Mouse (Mus musculus) forebrain, embryonic 16.5 days (tissue): ENCODE data around the gene Acacb. TPM values are rescaled to one million over a fixed set of nuclear protein-coding genes. Genes with fewer than 3 reads are reported as not detected.

ENCODE experiments used
- ATAC-seq: fragments of 200-750 bp; cut with Nextera tagmentation; 2 replicates; pipeline ENCODE4 v1.8.0; 2017; ENCODE audit warnings: mild to moderate bottlenecking, moderate library complexity
- H3K27ac ChIP-seq: fragments of 300-500 bp; sonication (generic); 2 replicates; pipeline ENCODE4 v1.5.1; 2014; ENCODE audit warnings: low read length, control low read depth
- H3K27me3 ChIP-seq: fragments of 300-500 bp; sonication (generic); replicated peaks from 2 replicates; pipeline ENCODE4 v1.6.1; 2014; ENCODE audit warnings: low read length; ENCODE audit not compliant: control insufficient read depth, insufficient read depth
- H3K36me3 ChIP-seq: fragments of 300-500 bp; sonication (generic); 2 replicates; pipeline ENCODE4 v1.6.1; 2014; ENCODE audit not compliant: control insufficient read depth, insufficient read depth
- H3K4me1 ChIP-seq: fragments of 300-500 bp; sonication (generic); replicated peaks from 2 replicates; pipeline ENCODE4 v1.6.1; 2014; ENCODE audit warnings: low read length; ENCODE audit not compliant: control insufficient read depth, insufficient read depth
- H3K4me2 ChIP-seq: fragments of 300-500 bp; sonication (generic); 2 replicates; pipeline ENCODE4 v1.6.1; 2014; ENCODE audit warnings: mild to moderate bottlenecking, low read length, control low read depth
- H3K4me3 ChIP-seq: fragments of 300-500 bp; sonication (generic); replicated peaks from 2 replicates; pipeline ENCODE4 v1.5.1; 2014; ENCODE audit warnings: mild to moderate bottlenecking, low read length, control low read depth
- H3K9ac ChIP-seq: fragments of 300-500 bp; sonication (generic); replicated peaks from 2 replicates; pipeline ENCODE4 v1.6.1; 2014; ENCODE audit warnings: low read depth, low read length, control low read depth
- H3K9me3 ChIP-seq: fragments of 300-500 bp; sonication (generic); 2 replicates; pipeline ENCODE4 v1.6.1; 2016; ENCODE audit warnings: low read length; ENCODE audit not compliant: control insufficient read depth
- WGBS: fragments of 180-500 bp; shearing (Covaris S2); extraction: QIAGEN DNeasy Blood & Tissue Kit; methylation state at CpG from one replicate; pipeline ENCODE4 v1.1.7; 2014; 5-methylcytosine and 5-hydroxymethylcytosine counted together
- polyA plus RNA-seq: library from polyadenylated mRNA; unstranded; fragments of >200 nt; fragmentation: Nextera tagmentation; extraction: Ambion mirVana; gene quantifications from 2 replicates; pipeline ENCODE4 v1.2.1, GENCODE M21; 2015

Gene Acacb
- polyA plus RNA-seq, 1 experiment from 2014 or later, result 2.9 TPM

DNA sequence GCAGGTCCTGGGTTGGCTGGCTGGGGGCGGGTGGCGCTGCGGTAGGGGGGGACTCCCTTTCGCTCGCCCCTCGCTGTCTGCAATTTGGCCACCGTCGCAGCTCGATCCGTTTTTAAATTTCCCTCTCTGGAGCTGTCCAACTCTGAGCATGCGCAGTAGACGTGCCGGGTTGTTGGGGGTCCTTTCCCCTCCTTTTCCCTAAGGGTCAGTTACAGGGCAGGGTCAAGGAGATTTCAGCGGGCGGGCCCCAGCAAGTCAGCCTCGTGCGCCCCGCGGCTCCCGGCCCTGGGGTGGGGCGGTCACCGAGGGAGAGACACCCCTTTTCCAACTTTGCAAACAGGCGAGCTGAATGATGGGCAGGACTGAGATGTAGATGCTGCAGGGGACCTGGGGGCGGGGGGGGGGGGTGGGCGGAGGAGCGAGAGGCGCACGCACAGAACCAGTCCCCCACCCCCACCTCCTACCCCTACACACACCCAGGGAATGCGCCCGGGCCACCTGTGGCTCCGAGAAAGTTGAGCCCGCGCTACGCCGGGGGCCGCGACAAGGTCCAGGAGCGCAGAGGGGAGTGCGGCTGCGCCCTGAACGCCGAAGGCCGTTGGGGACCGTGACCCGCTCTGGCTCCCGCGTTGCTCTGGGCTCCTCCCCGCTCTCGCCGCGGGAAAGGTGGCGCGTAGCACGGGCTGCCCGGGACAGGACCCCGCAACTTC lies 127.5 kb downstream of the Acacb start, which contains the start of gene Foxn4:
Foxn4 (minus strand) TSS at position 115 of the 710 bp plus-strand sequence.
- Histone ChIP-seq H3K36me3 (no peaks in the 10 kb centered on the region), H3K27ac (no peak within 1 kb of the TSS), H3K9me3 (no peaks in the 10 kb centered on the region), H3K4me2 (peak within 1 kb of the TSS; percentile 70), H3K9ac (no peak within 1 kb of the TSS), H3K4me1 (peaks cover 14% of the 10 kb centered on the region), H3K4me3 (peak within 1 kb of the TSS; percentile 45), H3K27me3 (peaks cover 76% of the 10 kb centered on the region)
- under 1% methylated on average over 49 of the region's 56 CpGs for WGBS
- ATAC-seq, result no peak

DNA sequence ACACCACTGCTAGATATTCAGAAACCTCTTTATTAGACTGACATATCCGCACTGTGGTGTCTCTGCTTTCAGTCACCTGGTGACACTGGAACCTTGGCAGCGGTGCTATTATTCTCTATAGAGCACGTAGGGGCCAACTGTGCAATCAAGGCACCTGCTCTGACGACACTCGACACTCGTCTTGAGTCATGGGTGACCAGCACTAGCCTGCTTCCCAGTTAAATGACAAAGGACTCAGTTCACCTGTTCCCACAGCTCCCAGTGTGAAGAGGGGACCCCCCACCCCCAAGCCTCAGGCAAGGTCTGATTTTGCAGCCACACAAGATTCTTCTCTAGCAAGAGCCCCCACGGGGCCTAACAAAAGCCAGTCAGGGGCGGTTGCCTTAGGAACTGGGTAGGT lies 129.0 kb downstream of the Acacb start:
- Histone ChIP-seq H3K4me2 (no peak overlapping the region), H3K4me1 (peaks cover 18% of the 10 kb centered on the region), H3K36me3 (no peaks in the 10 kb centered on the region), H3K9ac (no peak overlapping the region), H3K27me3 (peaks cover 69% of the 10 kb centered on the region), H3K9me3 (no peaks in the 10 kb centered on the region), H3K4me3 (no peak overlapping the region), H3K27ac (no peak overlapping the region)
- 6% methylated on average over 8 of the region's 8 CpGs for WGBS
- ATAC-seq, result no peak

DNA sequence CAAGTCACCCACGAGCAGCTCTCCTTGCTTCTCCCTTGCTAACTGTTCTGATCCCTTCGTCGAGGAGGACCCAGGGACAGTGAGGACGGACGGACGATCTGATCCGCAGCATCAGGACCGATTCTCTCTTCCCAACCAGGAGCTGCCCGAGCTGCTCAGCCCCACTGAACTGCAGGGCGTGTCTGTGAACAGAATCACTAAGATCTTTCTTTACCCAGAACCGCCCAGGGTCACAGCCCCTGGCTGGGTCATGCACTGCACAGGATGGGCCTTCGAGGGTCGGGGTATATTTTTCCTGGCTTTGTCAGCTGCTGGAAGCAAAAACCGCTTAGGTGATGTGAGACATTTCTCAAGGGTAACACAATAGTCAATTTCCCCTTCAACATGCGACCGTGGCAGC lies 129.7 kb downstream of the Acacb start:
- H3K4me1 ChIP-seq, result peaks cover 18% of the 10 kb centered on the region
- H3K27me3 ChIP-seq, result peaks cover 65% of the 10 kb centered on the region
- no peaks in the 10 kb centered on the region for H3K36me3 ChIP-seq
- no peak overlapping the region for H3K9ac ChIP-seq
- no peak for ATAC-seq
- H3K9me3 ChIP-seq, result no peaks in the 10 kb centered on the region
- H3K4me3 ChIP-seq, result no peak overlapping the region
- WGBS, result 13% methylated on average over 16 of the region's 16 CpGs
- no peak overlapping the region for H3K27ac ChIP-seq
- H3K4me2 ChIP-seq, result no peak overlapping the region

DNA sequence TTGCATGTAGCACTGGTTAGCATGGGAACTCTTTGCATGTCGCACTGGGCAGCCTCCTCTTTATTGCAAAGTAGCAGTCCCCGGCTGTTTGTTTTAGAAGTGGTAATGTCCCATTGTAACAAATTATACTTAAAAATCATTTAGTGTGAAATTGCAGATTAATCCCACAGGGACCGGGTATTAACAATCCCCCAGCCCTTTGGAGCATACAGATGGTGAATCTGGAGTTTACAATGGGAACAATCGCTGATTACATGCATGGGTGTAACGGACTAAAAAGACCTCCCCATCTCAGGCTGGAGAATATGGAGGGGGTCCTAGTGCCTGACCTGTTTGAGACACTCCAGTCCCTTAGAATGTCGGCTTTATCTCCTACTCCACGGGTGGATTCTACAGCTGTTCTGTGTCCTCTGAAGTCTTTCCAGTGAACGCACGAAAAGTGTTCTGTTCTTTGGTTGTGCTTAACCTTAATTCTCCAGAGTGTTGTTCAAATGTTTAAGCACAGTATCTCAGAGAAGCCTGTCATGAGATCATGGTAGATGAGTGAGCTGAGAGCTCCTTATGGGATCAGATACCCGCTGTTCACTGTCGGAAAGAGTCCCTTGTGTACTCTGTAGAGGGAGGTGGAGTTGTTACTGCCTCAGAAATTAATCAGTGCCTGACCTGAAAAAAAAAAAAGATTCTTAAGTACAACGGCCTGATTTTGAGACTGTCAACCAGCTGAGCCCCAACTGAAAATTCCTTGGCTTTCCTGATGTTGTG lies 133.2 kb downstream of the Acacb start:
- 16% methylated on average over 12 of the region's 12 CpGs for WGBS
- Histone ChIP-seq H3K4me2 (peak overlapping the region; percentile 23; the same call in 1 of the 2 replicates), H3K27me3 (peaks cover 38% of the 10 kb centered on the region)

DNA sequence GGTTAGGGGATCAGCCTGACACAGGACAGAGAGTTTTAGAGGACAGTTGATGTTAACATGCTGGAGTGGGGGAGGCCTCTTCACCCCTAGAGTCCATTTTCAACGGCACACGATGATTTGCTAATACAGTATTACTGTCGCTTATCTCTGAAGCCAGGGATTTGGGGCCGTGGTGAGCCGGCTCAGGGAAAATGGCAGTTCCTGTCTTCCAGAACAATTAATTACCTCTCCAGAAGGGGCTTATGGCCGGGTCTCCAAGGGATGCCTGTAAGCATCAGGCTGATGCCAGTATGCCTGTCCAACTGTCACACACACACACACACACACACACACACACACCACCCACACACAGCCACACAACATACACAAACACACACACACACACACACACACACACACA lies 136.0 kb downstream of the Acacb start:
- H3K27me3 ChIP-seq, result peaks cover 12% of the 10 kb centered on the region; the same call in 1 of the 2 replicates
- 58% methylated on average over 6 of the region's 6 CpGs for WGBS
- H3K4me2 ChIP-seq, result no peak overlapping the region
- H3K9me3 ChIP-seq, result no peaks in the 10 kb centered on the region
- no peak overlapping the region for H3K27ac ChIP-seq
- no peak for ATAC-seq
- H3K9ac ChIP-seq, result no peak overlapping the region
- no peaks in the 10 kb centered on the region for H3K36me3 ChIP-seq
- H3K4me3 ChIP-seq, result no peak overlapping the region
- H3K4me1 ChIP-seq, result peaks cover 8% of the 10 kb centered on the region; the same call in 1 of the 2 replicates

More for the DNA sequence above, 133.2 kb downstream of the Acacb start:
- peaks cover 5% of the 10 kb centered on the region; the same call in 1 of the 2 replicates for H3K4me1 ChIP-seq
- no peak overlapping the region for H3K4me3 ChIP-seq
- no peak; the same call in 1 of the 2 replicates for ATAC-seq
- no peaks in the 10 kb centered on the region for H3K9me3 ChIP-seq
- no peak overlapping the region; the same call in 1 of the 2 replicates for H3K9ac ChIP-seq
- no peaks in the 10 kb centered on the region for H3K36me3 ChIP-seq
- no peak overlapping the region; the same call in 1 of the 2 replicates for H3K27ac ChIP-seq

DNA sequence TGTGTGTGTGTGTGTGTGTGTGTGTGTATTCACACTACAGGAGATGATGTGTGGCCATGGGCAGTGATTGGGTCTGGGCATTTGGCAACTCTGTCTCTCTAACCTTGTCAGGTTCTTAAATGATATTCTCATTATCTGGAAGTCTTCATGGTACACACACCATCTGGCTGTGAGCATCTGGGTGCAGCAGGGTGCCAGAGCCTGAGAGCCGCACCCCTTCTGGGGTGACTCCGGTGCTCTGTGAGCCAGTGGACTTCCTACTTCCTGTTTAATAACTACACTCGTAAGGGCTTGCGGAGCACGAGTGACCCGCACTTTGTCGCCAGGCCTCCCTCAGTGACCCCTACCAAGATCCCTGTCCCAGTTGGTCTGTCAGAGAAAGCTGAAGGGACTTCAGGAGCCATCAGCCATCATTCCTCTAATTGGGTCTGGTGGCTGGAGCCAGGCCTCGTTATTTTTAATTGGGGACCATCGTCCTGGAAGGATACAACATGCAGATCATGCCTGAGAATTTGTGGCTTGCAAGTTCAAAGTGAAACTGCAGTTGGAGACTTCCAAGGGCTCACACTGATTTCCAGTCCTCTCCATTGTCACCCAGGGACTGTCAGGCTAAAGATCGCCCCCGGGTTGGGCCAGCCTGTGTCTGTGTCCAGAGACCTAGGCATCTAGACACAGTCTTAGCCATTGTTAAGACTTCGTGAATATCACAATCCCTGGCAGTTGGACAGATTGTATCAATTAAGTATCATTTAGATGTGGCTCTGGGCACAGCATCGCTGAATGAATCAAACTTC lies 138.5 kb downstream of the Acacb start:
- Histone ChIP-seq H3K36me3 (no peaks in the 10 kb centered on the region), H3K9me3 (no peaks in the 10 kb centered on the region), H3K4me1 (peaks cover 8% of the 10 kb centered on the region), H3K27me3 (0 out of 2 replicates have a peak, but pooled peaks cover 3% of the 10 kb centered on the region), H3K27ac (peak overlapping the region; percentile 54; the same call in 1 of the 2 replicates), H3K9ac (no peak overlapping the region), H3K4me2 (no peak overlapping the region), H3K4me3 (no peak overlapping the region)
- ATAC-seq, result peak; percentile 82
- whole genome bisulfite sequencing, result 16% methylated on average over 13 of the region's 13 CpGs

DNA sequence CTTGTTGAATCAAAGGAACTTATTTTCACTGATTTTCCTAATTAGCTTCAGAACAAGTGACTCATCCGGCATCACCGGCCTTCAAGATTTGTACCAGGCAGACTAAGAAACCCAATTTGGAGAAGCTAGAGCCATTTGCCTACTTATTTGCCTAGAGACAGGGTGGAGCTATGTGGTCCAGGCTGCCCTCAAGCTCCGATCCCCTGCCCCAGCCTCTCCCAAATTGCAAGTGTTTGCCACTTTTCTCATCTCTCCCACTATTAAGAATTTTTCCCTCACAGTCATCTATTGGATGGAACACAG lies 139.0 kb downstream of the Acacb start:
- no peak overlapping the region for H3K4me2 ChIP-seq
- WGBS, result 34% methylated on average over 3 of the region's 3 CpGs
- no peaks in the 10 kb centered on the region for H3K36me3 ChIP-seq
- no peak overlapping the region for H3K4me3 ChIP-seq
- peak; percentile 49 for ATAC-seq
- no peak overlapping the region for H3K27ac ChIP-seq
- no peaks in the 10 kb centered on the region for H3K9me3 ChIP-seq
- peaks cover 13% of the 10 kb centered on the region for H3K4me1 ChIP-seq
- 0 out of 2 replicates have a peak, but pooled peaks cover 3% of the 10 kb centered on the region for H3K27me3 ChIP-seq
- no peak overlapping the region for H3K9ac ChIP-seq

DNA sequence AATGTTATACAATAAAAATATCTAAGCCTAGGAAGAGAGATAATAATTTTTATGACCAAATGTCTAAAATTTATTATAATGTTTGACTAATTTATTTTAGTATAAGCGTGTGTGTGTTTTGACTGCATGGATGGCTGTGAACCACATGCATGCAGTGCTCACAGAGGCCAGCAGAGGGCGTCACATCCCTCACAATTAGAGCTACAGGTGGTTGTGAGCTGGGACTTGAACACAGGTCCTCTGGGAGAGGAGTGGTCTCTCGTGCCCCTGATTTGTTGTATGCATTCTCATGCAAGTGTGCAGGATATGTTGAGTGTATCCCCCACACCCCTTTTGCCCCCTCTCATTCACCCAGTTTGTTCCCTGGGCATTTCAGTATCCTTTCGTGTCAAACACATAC lies 139.8 kb downstream of the Acacb start:
- Histone ChIP-seq H3K4me1 (peaks cover 13% of the 10 kb centered on the region), H3K27ac (no peak overlapping the region), H3K4me2 (no peak overlapping the region), H3K9me3 (no peaks in the 10 kb centered on the region), H3K27me3 (0 out of 2 replicates have a peak, but pooled peaks cover 3% of the 10 kb centered on the region), H3K36me3 (no peaks in the 10 kb centered on the region), H3K9ac (no peak overlapping the region), H3K4me3 (no peak overlapping the region)
- 87% methylated on average over 4 of the region's 4 CpGs for WGBS
- no peak for ATAC-seq
